Mouse (Mus musculus): ENCODE results near the gene Ccne1. TPM values are rescaled to one million over a fixed set of nuclear protein-coding genes. Genes with fewer than 3 reads are reported as not detected.
A peak's percentile ranks its signal among the peaks of the same experiment; 100 is the strongest.

Gene Ccne1
- polyA plus RNA-seq (2014; fragmentation: Nextera tagmentation; extraction: Ambion mirVana): 72.6 and 74.7 TPM in 2 replicates

DNA sequence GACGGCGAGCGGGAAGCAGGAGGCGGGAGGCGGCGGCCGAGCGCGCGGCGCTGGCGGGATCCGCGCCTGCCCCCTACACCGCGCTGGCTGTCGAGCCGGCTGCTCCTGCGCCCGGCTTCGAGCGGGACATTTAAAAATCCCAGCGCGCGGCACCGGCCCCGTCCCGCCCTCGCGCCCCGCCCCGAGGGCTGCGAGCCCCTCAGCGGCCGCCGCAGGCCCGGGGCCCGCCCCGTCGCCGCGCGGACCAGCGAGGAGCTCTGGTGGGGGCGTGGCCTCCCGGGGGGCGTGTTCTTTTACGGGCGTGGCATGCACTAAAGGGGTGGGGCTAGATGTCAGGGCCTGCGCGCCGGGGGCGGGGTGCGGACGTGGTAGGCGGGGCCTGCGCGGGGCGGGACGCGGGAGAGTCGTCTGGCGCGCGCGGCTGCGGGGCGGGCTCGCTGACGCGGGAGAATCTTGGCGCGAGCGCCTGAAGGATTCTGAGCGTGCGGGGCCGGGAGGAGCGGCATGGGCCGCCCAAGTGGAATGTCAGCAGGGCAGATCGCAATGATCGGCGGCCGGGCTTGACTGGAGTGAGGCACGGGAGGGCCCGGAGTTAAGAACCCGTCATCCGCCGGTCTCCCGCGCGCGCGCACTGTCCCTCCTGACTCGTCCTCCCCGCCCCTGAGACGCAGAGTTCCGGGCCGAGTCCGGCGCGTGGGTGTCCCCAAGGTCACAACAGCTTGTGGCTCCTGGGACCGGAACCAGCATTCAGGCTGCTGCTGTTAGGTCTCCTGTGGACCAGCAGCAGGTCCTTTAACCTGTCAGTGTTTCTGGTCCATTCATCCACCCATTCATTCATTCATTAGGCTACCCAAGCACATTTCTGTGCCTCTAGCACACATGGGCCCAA is at the start of gene Ccne1:
TSS of gene Ccne1 (minus strand) at position 164 of the 889 bp plus-strand sequence.
- peak within 1 kb of the TSS; percentile 69 for H3K9ac ChIP-seq (ENCODE audit: low read length)
- WGBS: under 1% methylated on average over 77 of the region's 102 CpGs
- peak within 1 kb of the TSS; percentile 83 for H3K4me2 ChIP-seq (ENCODE audit: low read length)
- ATAC-seq (replicated peaks; ENCODE audit: low FRiP score, low TSS enrichment, low read depth) (peak; percentile 94), DNase-seq (ENCODE audit: low spot score) (peak; percentile 100)
- H3K9me3 ChIP-seq (ENCODE audit: control insufficient read depth, low read length): no peaks in the 10 kb centered on the region
- H3K27me3 ChIP-seq (replicated peaks; ENCODE audit: control insufficient read depth, insufficient read depth, low read length): no peaks in the 10 kb centered on the region
- peaks cover 26% of the 10 kb centered on the region for H3K4me1 ChIP-seq (replicated peaks; ENCODE audit: control insufficient read depth, insufficient read depth, low read length)
- peak within 1 kb of the TSS; percentile 63 for H3K27ac ChIP-seq (ENCODE audit: low read depth)
- peaks cover 9% of the 10 kb centered on the region for H3K36me3 ChIP-seq (ENCODE audit: control insufficient read depth, insufficient read depth, low read length)
- peak within 1 kb of the TSS; percentile 69 for H3K4me3 ChIP-seq (ENCODE audit: low read depth, low read length)

DNA sequence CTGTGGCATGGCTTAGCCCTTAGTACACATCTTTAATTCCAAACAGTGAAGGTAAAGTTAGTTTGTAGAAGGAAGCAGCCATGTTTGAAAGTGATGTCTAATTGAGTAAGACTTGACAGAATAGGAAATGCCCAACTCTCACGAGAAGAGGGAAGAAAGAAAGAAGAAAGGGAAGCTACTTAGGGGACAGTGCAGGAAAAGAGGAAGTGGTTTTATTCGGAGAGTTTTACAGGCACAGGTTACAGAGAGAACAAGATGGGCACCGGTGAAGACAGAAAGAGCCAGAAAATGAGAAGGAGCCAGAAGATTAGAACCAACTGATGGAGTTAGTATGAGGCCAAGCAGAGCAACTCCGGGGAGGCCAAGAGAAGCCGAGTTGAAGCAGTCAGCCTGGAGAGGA is 48.5 kb upstream of the Ccne1 start:
- no peaks in the 10 kb centered on the region for H3K36me3 ChIP-seq (ENCODE audit: control insufficient read depth, insufficient read depth, low read length)
- H3K9ac ChIP-seq (ENCODE audit: low read length): no peak overlapping the region
- ATAC-seq (replicated peaks; ENCODE audit: low FRiP score, low TSS enrichment, low read depth): no peak
- no peak overlapping the region for H3K4me2 ChIP-seq (ENCODE audit: low read length)
- no peak overlapping the region for H3K4me3 ChIP-seq (ENCODE audit: low read depth, low read length)
- H3K9me3 ChIP-seq (ENCODE audit: control insufficient read depth, low read length): no peaks in the 10 kb centered on the region
- no peak overlapping the region for H3K27ac ChIP-seq (ENCODE audit: low read depth)
- no peaks in the 10 kb centered on the region for H3K4me1 ChIP-seq (replicated peaks; ENCODE audit: control insufficient read depth, insufficient read depth, low read length)
- H3K27me3 ChIP-seq (replicated peaks; ENCODE audit: control insufficient read depth, insufficient read depth, low read length): no peaks in the 10 kb centered on the region
- DNase-seq (ENCODE audit: low spot score): no peak
- 82% methylated on average over 5 of the region's 5 CpGs for WGBS

DNA sequence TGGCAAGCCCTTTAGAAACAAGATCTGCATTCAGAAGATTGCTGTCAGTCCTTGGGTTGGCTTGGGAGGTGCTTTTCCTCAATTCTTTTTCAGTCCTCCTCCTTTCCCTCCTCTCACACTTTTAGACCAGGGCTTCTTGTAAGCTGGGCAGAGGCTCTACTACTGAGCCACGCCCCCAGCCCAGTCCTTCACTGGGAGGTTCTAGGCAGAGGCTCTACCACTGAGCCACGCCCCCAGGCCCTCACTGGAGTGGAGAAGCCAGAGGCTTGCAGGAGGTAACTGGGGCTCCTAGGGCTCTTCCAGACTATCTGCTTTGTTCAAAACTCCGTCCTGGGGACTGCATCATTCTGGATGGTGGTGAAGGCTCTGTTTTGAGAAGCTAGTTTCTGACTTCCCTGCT is 45.2 kb upstream of the Ccne1 start:
- Histone ChIP-seq H3K27me3 (replicated peaks; ENCODE audit: control insufficient read depth, insufficient read depth, low read length) (no peaks in the 10 kb centered on the region), H3K27ac (ENCODE audit: low read depth) (no peak overlapping the region), H3K9ac (ENCODE audit: low read length) (no peak overlapping the region), H3K9me3 (ENCODE audit: control insufficient read depth, low read length) (no peaks in the 10 kb centered on the region), H3K36me3 (ENCODE audit: control insufficient read depth, insufficient read depth, low read length) (no peaks in the 10 kb centered on the region), H3K4me3 (ENCODE audit: low read depth, low read length) (no peak overlapping the region), H3K4me1 (replicated peaks; ENCODE audit: control insufficient read depth, insufficient read depth, low read length) (no peaks in the 10 kb centered on the region), H3K4me2 (ENCODE audit: low read length) (no peak overlapping the region)
- 84% methylated on average over 3 of the region's 3 CpGs for WGBS
- DNase-seq (ENCODE audit: low spot score) (no peak), ATAC-seq (replicated peaks; ENCODE audit: low FRiP score, low TSS enrichment, low read depth) (no peak)

GRCm38 (mm10) chr7:38151706-38152312 is 44.5 kb upstream of the Ccne1 start:
- Histone ChIP-seq H3K27me3 (replicated peaks; ENCODE audit: control insufficient read depth, insufficient read depth, low read length) (no peaks in the 10 kb centered on the region), H3K36me3 (ENCODE audit: control insufficient read depth, insufficient read depth, low read length) (no peaks in the 10 kb centered on the region), H3K4me3 (ENCODE audit: low read depth, low read length) (no peak overlapping the region), H3K9me3 (ENCODE audit: control insufficient read depth, low read length) (no peaks in the 10 kb centered on the region), H3K9ac (ENCODE audit: low read length) (no peak overlapping the region), H3K27ac (ENCODE audit: low read depth) (no peak overlapping the region), H3K4me2 (ENCODE audit: low read length) (no peak overlapping the region), H3K4me1 (replicated peaks; ENCODE audit: control insufficient read depth, insufficient read depth, low read length) (no peaks in the 10 kb centered on the region)
- WGBS: 48% methylated on average over 13 of the region's 14 CpGs
- no peak for DNase-seq (ENCODE audit: low spot score)
- ATAC-seq (replicated peaks; ENCODE audit: low FRiP score, low TSS enrichment, low read depth): no peak

GRCm38 (mm10) chr7:38147477-38147876 is 40.1 kb upstream of the Ccne1 start:
- ATAC-seq (replicated peaks; ENCODE audit: low FRiP score, low TSS enrichment, low read depth) (no peak), DNase-seq (ENCODE audit: low spot score) (no peak)
- Histone ChIP-seq H3K9me3 (ENCODE audit: control insufficient read depth, low read length) (no peaks in the 10 kb centered on the region), H3K36me3 (ENCODE audit: control insufficient read depth, insufficient read depth, low read length) (no peaks in the 10 kb centered on the region), H3K4me1 (replicated peaks; ENCODE audit: control insufficient read depth, insufficient read depth, low read length) (no peaks in the 10 kb centered on the region), H3K9ac (ENCODE audit: low read length) (no peak overlapping the region), H3K27me3 (replicated peaks; ENCODE audit: control insufficient read depth, insufficient read depth, low read length) (no peaks in the 10 kb centered on the region), H3K4me2 (ENCODE audit: low read length) (no peak overlapping the region), H3K27ac (ENCODE audit: low read depth) (no peak overlapping the region), H3K4me3 (ENCODE audit: low read depth, low read length) (no peak overlapping the region)
- WGBS: 90% methylated on average over 6 of the region's 6 CpGs

GRCm38 (mm10) chr7:38141747-38142545 is 34.6 kb upstream of the Ccne1 start:
- Histone ChIP-seq H3K36me3 (ENCODE audit: control insufficient read depth, insufficient read depth, low read length) (no peaks in the 10 kb centered on the region), H3K27ac (ENCODE audit: low read depth) (no peak overlapping the region), H3K9me3 (ENCODE audit: control insufficient read depth, low read length) (no peaks in the 10 kb centered on the region), H3K4me2 (ENCODE audit: low read length) (no peak overlapping the region), H3K4me3 (ENCODE audit: low read depth, low read length) (no peak overlapping the region), H3K4me1 (replicated peaks; ENCODE audit: control insufficient read depth, insufficient read depth, low read length) (no peaks in the 10 kb centered on the region), H3K9ac (ENCODE audit: low read length) (no peak overlapping the region), H3K27me3 (replicated peaks; ENCODE audit: control insufficient read depth, insufficient read depth, low read length) (no peaks in the 10 kb centered on the region)
- ATAC-seq (replicated peaks; ENCODE audit: low FRiP score, low TSS enrichment, low read depth) (peak; percentile 50; the same call in 1 of the 2 replicates), DNase-seq (ENCODE audit: low spot score) (peak; percentile 97)
- WGBS: 65% methylated on average over 13 of the region's 13 CpGs

DNA sequence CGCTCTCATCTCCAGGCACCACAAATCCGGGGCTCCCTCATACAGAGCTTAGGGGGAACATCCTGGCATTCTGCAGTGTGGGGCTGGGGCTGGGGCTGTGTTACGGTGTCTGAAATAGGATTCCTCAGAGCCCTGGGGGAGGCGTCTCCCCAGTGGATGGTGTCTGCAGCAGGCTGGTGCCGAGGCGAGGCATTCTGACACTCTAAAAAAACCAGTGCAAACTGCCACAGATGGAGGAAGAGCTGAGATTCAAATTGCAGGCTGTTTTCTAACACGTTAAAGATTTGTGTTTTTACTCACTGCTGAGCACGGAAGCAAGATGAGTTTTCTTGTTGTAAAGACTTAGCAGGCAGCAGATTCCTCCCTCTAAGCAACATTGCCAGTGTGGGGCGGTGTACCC is 33.0 kb upstream of the Ccne1 start:
- WGBS: 34% methylated on average over 9 of the region's 9 CpGs
- H3K9ac ChIP-seq (ENCODE audit: low read length): no peak overlapping the region
- H3K4me2 ChIP-seq (ENCODE audit: low read length): no peak overlapping the region
- no peaks in the 10 kb centered on the region for H3K9me3 ChIP-seq (ENCODE audit: control insufficient read depth, low read length)
- ATAC-seq (replicated peaks; ENCODE audit: low FRiP score, low TSS enrichment, low read depth): no peak
- no peaks in the 10 kb centered on the region for H3K36me3 ChIP-seq (ENCODE audit: control insufficient read depth, insufficient read depth, low read length)
- DNase-seq (ENCODE audit: low spot score): no peak
- H3K27ac ChIP-seq (ENCODE audit: low read depth): no peak overlapping the region
- H3K4me1 ChIP-seq (replicated peaks; ENCODE audit: control insufficient read depth, insufficient read depth, low read length): no peaks in the 10 kb centered on the region
- no peak overlapping the region for H3K4me3 ChIP-seq (ENCODE audit: low read depth, low read length)
- no peaks in the 10 kb centered on the region for H3K27me3 ChIP-seq (replicated peaks; ENCODE audit: control insufficient read depth, insufficient read depth, low read length)

DNA sequence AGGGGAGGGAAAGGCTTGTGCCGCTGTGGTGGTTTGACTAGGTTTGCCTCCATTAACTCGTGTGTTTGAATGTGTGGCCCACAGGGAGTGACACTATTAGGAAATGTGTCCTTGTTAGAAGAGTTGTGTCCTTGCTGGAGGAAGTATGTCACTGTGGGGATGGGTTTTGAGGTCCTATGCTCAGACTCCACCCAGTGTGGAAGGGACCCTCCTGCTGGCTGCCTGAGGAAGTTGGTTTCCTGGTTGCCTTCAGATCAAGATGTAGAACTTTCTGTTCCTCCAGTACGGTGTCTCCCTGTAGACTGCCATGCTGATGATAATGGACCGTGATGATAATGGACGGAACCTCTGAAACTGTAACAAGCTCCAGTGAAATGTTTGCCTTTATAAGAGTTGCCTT is 27.1 kb upstream of the Ccne1 start:
- ATAC-seq (replicated peaks; ENCODE audit: low FRiP score, low TSS enrichment, low read depth): no peak
- WGBS: 90% methylated on average over 5 of the region's 5 CpGs

More for the DNA sequence above, 27.1 kb upstream of the Ccne1 start:
- no peaks in the 10 kb centered on the region for H3K36me3 ChIP-seq (ENCODE audit: control insufficient read depth, insufficient read depth, low read length)
- no peaks in the 10 kb centered on the region for H3K27me3 ChIP-seq (replicated peaks; ENCODE audit: control insufficient read depth, insufficient read depth, low read length)
- no peaks in the 10 kb centered on the region for H3K9me3 ChIP-seq (ENCODE audit: control insufficient read depth, low read length)
- H3K4me3 ChIP-seq (ENCODE audit: low read depth, low read length): no peak overlapping the region
- peaks cover 7% of the 10 kb centered on the region; the same call in 1 of the 2 replicates for H3K4me1 ChIP-seq (replicated peaks; ENCODE audit: control insufficient read depth, insufficient read depth, low read length)
- no peak overlapping the region for H3K9ac ChIP-seq (ENCODE audit: low read length)
- H3K27ac ChIP-seq (ENCODE audit: low read depth): no peak overlapping the region
- no peak for DNase-seq (ENCODE audit: low spot score)
- H3K4me2 ChIP-seq (ENCODE audit: low read length): no peak overlapping the region
